Mouse (Mus musculus) embryonic fibroblast, embryonic 13.5 days (primary cell): ENCODE data around the gene Arl6ip4.

Experiments used
- CTCF ChIP-seq: IDR thresholded peaks from 2 replicates; pipeline ENCODE4 v1.5.1; 2011; ENCODE audit warnings: mild to moderate bottlenecking, control low read depth, low read length, moderate library complexity, borderline replicate concordance; ENCODE audit not compliant: insufficient read depth
- POLR2A ChIP-seq: IDR thresholded peaks from 2 replicates; pipeline ENCODE4 v1.6.1; 2011; ENCODE audit warnings: low read depth, mild to moderate bottlenecking, control low read depth, low read length, moderate library complexity

DNA sequence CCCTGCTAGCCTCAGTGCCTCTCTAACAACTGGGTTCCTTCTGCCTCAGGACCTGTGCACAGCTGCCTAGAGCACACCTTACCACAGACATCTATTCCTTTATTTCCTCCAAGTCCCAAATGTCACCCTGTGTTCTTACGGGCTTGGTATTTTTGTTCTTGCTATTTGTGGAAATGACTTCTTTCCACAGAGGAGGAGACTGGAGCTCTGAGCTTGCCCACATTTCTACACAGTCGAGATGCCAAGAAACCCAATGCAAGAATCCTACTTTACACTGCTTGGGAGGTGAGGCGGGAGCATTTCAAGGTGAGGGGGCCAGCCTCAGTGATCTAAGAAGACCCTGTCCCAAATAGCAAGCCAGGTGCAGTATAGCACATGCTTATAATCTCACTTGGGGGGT lies 30.4 kb upstream of the Arl6ip4 start:
- TF ChIP-seq POLR2A (no peak), CTCF (no peak)
